Mouse (Mus musculus) left cerebral cortex, adult 9 months (tissue): ENCODE data around the gene Defa31.
"Not testable (repeated sequence)": the region's sequence is repeated elsewhere in the genome, so short reads cannot be mapped to it uniquely, and the experiment has no call there.

Experiments
- DNase-seq, 2 experiments: peaks; one replicate each; pipeline ENCODE4 v3.0.0; 2022; ENCODE audit warnings: low spot score in 2 of 2

Defa31 gene

GRCm38 (mm10) chr8:21191314-21191713 lies at the start of gene Defa31:
TSS of gene Defa31 (plus strand) at chr8:21191614.
- not testable (repeated sequence) for DNase-seq

DNA sequence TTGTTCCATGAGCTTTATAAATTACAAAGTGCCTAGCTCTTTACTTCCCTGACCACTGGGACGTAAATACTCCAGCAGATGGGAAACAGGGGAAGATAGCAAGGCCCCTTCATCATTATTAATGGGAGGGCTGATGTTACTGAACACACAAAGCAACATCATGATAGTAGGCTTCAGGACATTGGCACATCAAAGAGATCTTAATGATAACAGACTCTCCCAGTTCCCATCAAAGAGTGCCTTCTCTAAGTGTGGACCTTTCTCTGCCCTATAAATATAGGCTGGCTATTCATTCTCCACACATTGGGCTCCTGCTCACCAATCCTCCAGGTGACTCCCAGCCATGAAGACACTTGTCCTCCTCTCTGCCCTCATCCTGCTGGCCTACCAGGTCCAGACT lies 29.4 kb upstream of the Defa31 start, which contains the start of gene Defa22:
TSS of gene Defa22 (plus strand) at position 301 of the 400 bp plus-strand sequence.
- DNase-seq, result not testable (repeated sequence)

DNA sequence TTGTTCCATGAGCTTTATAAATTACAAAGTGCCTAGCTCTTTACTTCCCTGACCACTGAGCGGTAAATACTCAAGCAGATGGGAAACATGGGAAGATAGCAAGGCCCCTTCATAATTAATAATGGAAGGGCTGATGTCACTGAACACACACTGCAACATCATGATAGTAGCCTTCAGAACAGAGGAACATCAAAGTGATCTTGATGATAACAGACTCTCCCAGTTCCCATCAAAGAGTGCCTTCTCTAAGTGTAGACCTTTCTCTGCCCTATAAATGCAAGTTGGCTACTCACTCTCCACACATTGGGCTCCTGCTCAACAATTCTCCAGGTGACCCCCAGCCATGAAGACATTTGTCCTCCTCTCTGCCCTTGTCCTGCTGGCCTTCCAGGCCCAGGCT lies 9.8 kb downstream of the Defa31 start, which contains the start of gene Gm15293:
TSS of gene Gm15293 (plus strand) at position 301 of the 400 bp plus-strand sequence.
- not testable (repeated sequence) for DNase-seq
